Mouse (Mus musculus) cerebellum, adult 2 months (tissue): ENCODE results near the gene Ccnd2.

Experiments
- CTCF ChIP-seq: fragments of 200-500 bp; IDR thresholded peaks from 2 replicates; pipeline ENCODE4 v1.5.1; 2011; ENCODE audit warnings: low read depth, mild to moderate bottlenecking, control low read depth, low read length, moderate library complexity, borderline replicate concordance; ENCODE audit not compliant: insufficient read depth
- POLR2A ChIP-seq: fragments of 200-500 bp; IDR thresholded peaks from 2 replicates; pipeline ENCODE4 v1.6.1; 2011; ENCODE audit warnings: low read length, control low read depth, borderline replicate concordance; ENCODE audit not compliant: insufficient read depth

GRCm38 (mm10) chr6:127086739-127087138, 65.3 kb downstream of the Ccnd2 start:
- TF ChIP-seq POLR2A = no peak
- TF ChIP-seq CTCF = no peak
